Mouse (Mus musculus): ENCODE data around the gene S100a6. TPM values are rescaled to one million over a fixed set of nuclear protein-coding genes. Genes with fewer than 3 reads are reported as not detected.

Gene S100a6
- polyA plus RNA-seq, 1 experiment from 2014 or later: 165 TPM

GRCm38 (mm10) chr3:90600458-90601195 is 12.1 kb upstream of the S100a6 start:
- DNase-seq (ENCODE audit: low spot score): no peak

GRCm38 (mm10) chr3:90601486-90602110 is 11.1 kb upstream of the S100a6 start, which contains the start of gene Gm42674:
Gene Gm42674 (plus strand): TSS chr3:90601904.
- DNase-seq (ENCODE audit: low spot score): no peak

GRCm38 (mm10) chr3:90603623-90604022 is 9.1 kb upstream of the S100a6 start, which contains the start of gene S100a4:
Gene S100a4 (plus strand): TSS chr3:90603771.
- DNase-seq (ENCODE audit: low spot score): no peak

GRCm38 (mm10) chr3:90604416-90604815 is 8.3 kb upstream of the S100a6 start:
- DNase-seq (ENCODE audit: low spot score): no peak

- peak; percentile 21 for DNase-seq (ENCODE audit: low spot score)
Observed at GRCm38 (mm10) chr3:90605049-90605448, 7.6 kb upstream of the S100a6 start.

- DNase-seq (ENCODE audit: low spot score): no peak
Observed at GRCm38 (mm10) chr3:90605736-90606135, 6.9 kb upstream of the S100a6 start.

GRCm38 (mm10) chr3:90606185-90606584 is 6.5 kb upstream of the S100a6 start:
- no peak for DNase-seq (ENCODE audit: low spot score)

GRCm38 (mm10) chr3:90607361-90607760 is 5.3 kb upstream of the S100a6 start:
- DNase-seq (ENCODE audit: low spot score): no peak

GRCm38 (mm10) chr3:90608223-90608622 is 4.5 kb upstream of the S100a6 start, which contains the start of gene S100a5:
Gene S100a5 (plus strand): TSS chr3:90608523.
- DNase-seq (ENCODE audit: low spot score): no peak

GRCm38 (mm10) chr3:90609102-90609501 is 3.6 kb upstream of the S100a6 start:
- no peak for DNase-seq (ENCODE audit: low spot score)

GRCm38 (mm10) chr3:90611494-90611893 is 1.2 kb upstream of the S100a6 start:
- DNase-seq (ENCODE audit: low spot score): no peak

- DNase-seq (ENCODE audit: low spot score): no peak
Observed at GRCm38 (mm10) chr3:90612061-90612460, 621 bp upstream of the S100a6 start.

GRCm38 (mm10) chr3:90613461-90614147 is 922 bp downstream of the S100a6 start:
- DNase-seq (ENCODE audit: low spot score): no peak

- no peak for DNase-seq (ENCODE audit: low spot score)
Observed at GRCm38 (mm10) chr3:90614148-90614530, 1.5 kb downstream of the S100a6 start.

- no peak for DNase-seq (ENCODE audit: low spot score)
Observed at GRCm38 (mm10) chr3:90614611-90615251, 2.0 kb downstream of the S100a6 start.

- DNase-seq (ENCODE audit: low spot score): peak; percentile 87
Observed at GRCm38 (mm10) chr3:90615415-90615814, 2.7 kb downstream of the S100a6 start.

- DNase-seq (ENCODE audit: low spot score): no peak
Observed at GRCm38 (mm10) chr3:90615911-90616310, 3.2 kb downstream of the S100a6 start.

GRCm38 (mm10) chr3:90617586-90617985 is 4.9 kb downstream of the S100a6 start:
- DNase-seq (ENCODE audit: low spot score): no peak

- DNase-seq (ENCODE audit: low spot score): no peak
Observed at GRCm38 (mm10) chr3:90621552-90621951, 8.9 kb downstream of the S100a6 start.

- DNase-seq (ENCODE audit: low spot score): peak; percentile 39
Observed at GRCm38 (mm10) chr3:90623435-90624071, 10.9 kb downstream of the S100a6 start.

- DNase-seq (ENCODE audit: low spot score): no peak
Observed at GRCm38 (mm10) chr3:90625496-90625895, 12.8 kb downstream of the S100a6 start.
